Mouse (Mus musculus) kidney, embryonic 16.5 days (tissue): ENCODE measurements around the gene A3galt2. TPM values are rescaled to one million over a fixed set of nuclear protein-coding genes. Genes with fewer than 3 reads are reported as not detected.

Source experiments
- ATAC-seq: fragments of 200-750 bp; cut with Nextera tagmentation; 2 replicates; pipeline ENCODE4 v1.8.0; 2017; ENCODE audit warnings: moderate TSS enrichment; ENCODE audit not compliant: low FRiP score, low TSS enrichment
- H3K27ac ChIP-seq: fragments of 300-500 bp; sonication (generic); 2 replicates; pipeline ENCODE4 v1.5.1; 2014; ENCODE audit warnings: low read length
- H3K27me3 ChIP-seq: fragments of 300-500 bp; sonication (generic); 2 replicates; pipeline ENCODE4 v1.6.1; 2014; ENCODE audit warnings: low read length, control low read depth, mixed read lengths; ENCODE audit not compliant: insufficient read depth
- H3K36me3 ChIP-seq: fragments of 300-500 bp; sonication (generic); 2 replicates; pipeline ENCODE4 v1.6.1; 2014; ENCODE audit warnings: low read length, control low read depth, mixed read lengths; ENCODE audit not compliant: insufficient read depth
- H3K4me1 ChIP-seq: fragments of 300-500 bp; sonication (generic); 2 replicates; pipeline ENCODE4 v1.6.1; 2014; ENCODE audit warnings: low read length, control low read depth, mixed read lengths; ENCODE audit not compliant: insufficient read depth
- H3K4me2 ChIP-seq: fragments of 300-500 bp; sonication (generic); replicated peaks from 2 replicates; pipeline ENCODE4 v1.6.1; 2014; ENCODE audit warnings: low read depth, low read length
- H3K4me3 ChIP-seq: fragments of 300-500 bp; sonication (generic); 2 replicates; pipeline ENCODE4 v1.5.1; 2014; ENCODE audit warnings: mild to moderate bottlenecking, low read length
- H3K9ac ChIP-seq: fragments of 300-500 bp; sonication (generic); replicated peaks from 2 replicates; pipeline ENCODE4 v1.6.1; 2014; ENCODE audit warnings: low read length
- H3K9me3 ChIP-seq: fragments of 300-500 bp; sonication (generic); 2 replicates; pipeline ENCODE4 v1.6.1; 2016; ENCODE audit warnings: low read length, control low read depth
- WGBS: fragments of 180-500 bp; shearing (Covaris S2); extraction: QIAGEN DNeasy Blood & Tissue Kit; methylation state at CpG from one replicate; pipeline ENCODE4 v1.1.7; 2014; 5-methylcytosine and 5-hydroxymethylcytosine counted together
- polyA plus RNA-seq: library from polyadenylated mRNA; unstranded; fragments of >200 nt; fragmentation: Nextera tagmentation; extraction: Ambion mirVana; gene quantifications from 2 replicates; pipeline ENCODE4 v1.2.1, GENCODE M21; 2015

A3galt2 gene
- polyA plus RNA-seq, 1 experiment from 2014 or later = 0.24 TPM

GRCm38 (mm10) chr4:128769569-128770355 lies 14.6 kb downstream of the A3galt2 start:
- Histone ChIP-seq H3K9ac (no peak overlapping the region), H3K9me3 (no peaks in the 10 kb centered on the region), H3K27ac (no peak overlapping the region), H3K4me3 (no peak overlapping the region), H3K36me3 (peaks cover 26% of the 10 kb centered on the region), H3K4me2 (no peak overlapping the region), H3K27me3 (no peaks in the 10 kb centered on the region), H3K4me1 (peaks cover 13% of the 10 kb centered on the region; the same call in 1 of the 2 replicates)
- no peak for ATAC-seq
- WGBS = 65% methylated on average over 13 of the region's 13 CpGs

GRCm38 (mm10) chr4:128770698-128771097 lies 15.5 kb downstream of the A3galt2 start:
- Histone ChIP-seq H3K9ac (no peak overlapping the region), H3K4me2 (no peak overlapping the region), H3K27me3 (no peaks in the 10 kb centered on the region), H3K27ac (no peak overlapping the region), H3K9me3 (no peaks in the 10 kb centered on the region), H3K4me3 (no peak overlapping the region), H3K4me1 (peaks cover 13% of the 10 kb centered on the region; the same call in 1 of the 2 replicates), H3K36me3 (peaks cover 34% of the 10 kb centered on the region)
- peak; percentile 50; the same call in 1 of the 2 replicates for ATAC-seq
- WGBS = 77% methylated on average over 5 of the region's 5 CpGs

- peaks cover 58% of the 10 kb centered on the region for H3K36me3 ChIP-seq
- H3K4me1 ChIP-seq = peaks cover 13% of the 10 kb centered on the region; the same call in 1 of the 2 replicates
- WGBS = 82% methylated on average over 11 of the region's 11 CpGs
- no peaks in the 10 kb centered on the region for H3K9me3 ChIP-seq
- no peak overlapping the region for H3K9ac ChIP-seq
- H3K27ac ChIP-seq = no peak overlapping the region
- H3K4me3 ChIP-seq = no peak overlapping the region
- H3K4me2 ChIP-seq = no peak overlapping the region
- no peak for ATAC-seq
- H3K27me3 ChIP-seq = no peaks in the 10 kb centered on the region
These were observed 18.7 kb downstream of the A3galt2 start for GRCm38 (mm10) chr4:128773820-128774219.

- Histone ChIP-seq H3K4me2 (no peak overlapping the region), H3K27me3 (no peaks in the 10 kb centered on the region), H3K4me3 (no peak overlapping the region), H3K9ac (no peak overlapping the region), H3K4me1 (peaks cover 12% of the 10 kb centered on the region; the same call in 1 of the 2 replicates), H3K9me3 (no peaks in the 10 kb centered on the region), H3K36me3 (peaks cover 60% of the 10 kb centered on the region), H3K27ac (no peak overlapping the region)
- 93% methylated on average over 9 of the region's 9 CpGs for WGBS
- no peak for ATAC-seq
These were observed 19.3 kb downstream of the A3galt2 start for GRCm38 (mm10) chr4:128774467-128774866.

- 44% methylated on average over 20 of the region's 20 CpGs for WGBS
- no peak overlapping the region for H3K4me2 ChIP-seq
- peaks cover 3% of the 10 kb centered on the region; the same call in 1 of the 2 replicates for H3K4me1 ChIP-seq
- H3K4me3 ChIP-seq = no peak overlapping the region
- ATAC-seq = peak; percentile 77
- no peak overlapping the region for H3K27ac ChIP-seq
- H3K9me3 ChIP-seq = no peaks in the 10 kb centered on the region
- no peaks in the 10 kb centered on the region for H3K27me3 ChIP-seq
- peaks cover 80% of the 10 kb centered on the region for H3K36me3 ChIP-seq
- H3K9ac ChIP-seq = no peak overlapping the region
These were observed 21.6 kb downstream of the A3galt2 start for GRCm38 (mm10) chr4:128776568-128777289.

GRCm38 (mm10) chr4:128777593-128777992 lies 22.4 kb downstream of the A3galt2 start:
- no peak overlapping the region for H3K27ac ChIP-seq
- no peak for ATAC-seq
- H3K9me3 ChIP-seq = no peaks in the 10 kb centered on the region
- peaks cover 3% of the 10 kb centered on the region; the same call in 1 of the 2 replicates for H3K4me1 ChIP-seq
- H3K4me2 ChIP-seq = no peak overlapping the region
- no peak overlapping the region for H3K4me3 ChIP-seq
- no peaks in the 10 kb centered on the region for H3K27me3 ChIP-seq
- no peak overlapping the region for H3K9ac ChIP-seq
- 84% methylated on average over 11 of the region's 11 CpGs for WGBS
- peaks cover 75% of the 10 kb centered on the region for H3K36me3 ChIP-seq

GRCm38 (mm10) chr4:128782037-128782436 lies 26.9 kb downstream of the A3galt2 start:
- ATAC-seq = no peak
- Histone ChIP-seq H3K4me2 (no peak overlapping the region), H3K27ac (no peak overlapping the region), H3K27me3 (no peaks in the 10 kb centered on the region), H3K4me1 (peaks cover 3% of the 10 kb centered on the region; the same call in 1 of the 2 replicates), H3K9me3 (no peaks in the 10 kb centered on the region), H3K9ac (no peak overlapping the region), H3K36me3 (peaks cover 74% of the 10 kb centered on the region), H3K4me3 (no peak overlapping the region)
- 82% methylated on average over 7 of the region's 7 CpGs for WGBS

- Histone ChIP-seq H3K9me3 (no peaks in the 10 kb centered on the region), H3K4me1 (peaks cover 3% of the 10 kb centered on the region; the same call in 1 of the 2 replicates), H3K4me2 (no peak overlapping the region), H3K9ac (no peak overlapping the region), H3K36me3 (peaks cover 78% of the 10 kb centered on the region), H3K27me3 (no peaks in the 10 kb centered on the region), H3K27ac (no peak overlapping the region), H3K4me3 (no peak overlapping the region)
- ATAC-seq = no peak
- WGBS = 72% methylated on average over 4 of the region's 4 CpGs
These were observed 27.5 kb downstream of the A3galt2 start for GRCm38 (mm10) chr4:128782645-128783044.

GRCm38 (mm10) chr4:128784950-128785631 lies 29.9 kb downstream of the A3galt2 start:
- Histone ChIP-seq H3K4me3 (no peak overlapping the region), H3K9ac (no peak overlapping the region), H3K27ac (no peak overlapping the region), H3K4me1 (peaks cover 10% of the 10 kb centered on the region), H3K36me3 (peaks cover 73% of the 10 kb centered on the region), H3K4me2 (no peak overlapping the region), H3K27me3 (no peaks in the 10 kb centered on the region), H3K9me3 (no peaks in the 10 kb centered on the region)
- ATAC-seq = no peak
- 92% methylated on average over 15 of the region's 15 CpGs for WGBS
